Mouse (Mus musculus) induced T-regulatory cell, adult 2 months (primary cell): ENCODE measurements around the gene Stpg3.
"Not testable (repeated sequence)": the region's sequence is repeated elsewhere in the genome, so short reads cannot be mapped to it uniquely, and the experiment has no call there.

Experiments
- DNase-seq: peaks from one replicate; pipeline ENCODE4 v3.0.0-alpha.2; 2012; ENCODE audit warnings: low read depth

Gene Stpg3

GRCm38 (mm10) chr2:25214444-25214843 lies at the start of gene Stpg3:
Gene Stpg3 (minus strand): TSS chr2:25214637.
- no peak for DNase-seq

GRCm38 (mm10) chr2:25263623-25264285 lies 49.3 kb upstream of the Stpg3 start:
- DNase-seq = no peak

- peak; percentile 80 for DNase-seq
Observed at GRCm38 (mm10) chr2:25262795-25263622, 48.6 kb upstream of the Stpg3 start.

DNA sequence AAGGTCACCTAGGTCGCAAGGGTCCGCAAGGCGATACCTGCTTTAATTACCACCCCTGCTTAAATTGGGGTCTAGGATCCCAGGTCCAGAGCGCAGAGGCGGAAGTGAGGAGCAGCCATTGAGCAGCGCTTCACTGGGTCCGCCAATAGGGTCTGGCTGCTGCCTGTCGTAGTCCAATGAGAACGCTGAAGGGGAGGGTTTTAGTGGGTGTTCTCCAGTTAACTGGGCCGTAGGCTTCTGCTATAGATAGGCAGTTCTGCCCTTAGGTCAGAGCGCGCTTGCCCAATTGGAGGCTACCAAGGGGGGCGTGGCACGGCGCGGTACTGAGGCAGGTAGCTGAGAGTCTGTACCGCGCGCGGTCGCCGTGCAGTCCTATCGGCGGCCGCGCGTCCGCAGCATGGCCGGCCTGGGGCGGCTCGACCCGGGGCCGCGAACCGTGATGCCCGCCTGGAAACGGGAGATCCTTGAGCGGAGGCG lies 47.9 kb upstream of the Stpg3 start, which contains the start of gene Tprn:
Tprn (plus strand) TSS at position 328 of the 477 bp plus-strand sequence.
- peak; percentile 96 for DNase-seq

DNA sequence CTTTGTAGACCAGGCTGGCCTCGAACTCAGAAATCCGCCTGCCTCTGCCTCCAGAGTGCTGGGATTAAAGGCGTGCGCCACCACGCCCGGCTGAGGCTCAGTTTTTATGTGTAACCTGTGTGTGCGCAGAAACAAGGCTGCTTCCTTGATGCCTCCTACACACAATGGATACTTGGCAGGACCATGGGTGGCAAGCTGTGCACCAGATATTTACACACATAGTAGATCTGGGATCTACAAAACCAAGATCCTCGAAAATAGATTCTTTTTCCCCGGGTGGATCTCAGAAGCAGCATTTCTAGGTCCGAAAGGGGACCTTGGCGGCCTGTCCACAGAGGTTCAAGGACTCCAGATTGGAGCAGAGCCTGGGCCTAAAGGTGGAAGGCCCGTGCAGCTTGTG lies 47.4 kb upstream of the Stpg3 start:
- DNase-seq = no peak

GRCm38 (mm10) chr2:25258887-25259286 lies 44.5 kb upstream of the Stpg3 start:
- DNase-seq = peak; percentile 65

DNA sequence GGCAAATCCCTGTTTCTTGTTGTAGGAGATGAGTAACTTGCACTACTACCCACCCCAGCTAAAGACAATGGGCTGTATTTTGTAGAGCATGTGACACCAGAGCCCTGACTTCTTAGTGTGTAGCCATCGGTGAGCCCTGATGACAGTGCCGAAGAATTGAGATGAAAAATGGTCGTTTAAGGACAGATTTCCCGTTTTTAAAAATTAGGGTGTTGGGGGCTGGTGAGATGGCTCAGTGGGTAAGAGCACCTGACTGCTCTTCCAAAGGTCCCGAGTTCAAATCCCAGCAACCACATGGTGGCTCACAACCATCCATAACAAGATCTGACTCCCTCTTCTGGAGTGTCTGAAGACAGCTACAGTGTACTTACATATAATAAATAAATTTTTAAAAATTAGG lies 42.8 kb upstream of the Stpg3 start:
- DNase-seq = not testable (repeated sequence)

- DNase-seq = peak; percentile 89
Observed at GRCm38 (mm10) chr2:25256443-25257109, 42.1 kb upstream of the Stpg3 start.

DNA sequence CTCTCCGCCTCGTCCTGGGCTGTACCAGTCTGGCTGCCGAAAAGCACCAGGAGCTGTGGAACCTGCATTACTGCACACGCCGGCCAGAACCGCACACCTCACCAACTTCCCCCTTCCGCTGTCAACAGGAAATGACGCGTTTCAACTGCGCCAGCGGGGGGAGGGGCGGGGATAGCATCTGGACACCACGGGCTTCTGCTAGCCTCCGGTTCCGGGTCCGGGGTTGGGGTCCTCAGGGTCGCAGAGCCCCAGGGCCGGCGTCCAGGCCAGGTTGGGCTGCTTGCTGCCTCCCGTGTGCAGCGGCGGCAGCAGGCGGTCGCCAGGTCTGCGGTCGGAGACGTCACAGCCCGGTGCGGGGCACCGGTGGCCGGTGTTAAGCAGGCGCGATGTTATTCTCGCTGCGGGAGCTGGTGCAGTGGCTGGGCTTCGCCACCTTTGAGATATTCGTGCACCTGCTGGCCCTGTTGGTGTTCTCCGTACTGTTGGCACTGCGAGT lies 40.9 kb upstream of the Stpg3 start, which contains the start of gene Tmem203:
Tmem203 (plus strand) TSS at position 156 of the 496 bp plus-strand sequence.
- peak; percentile 97 for DNase-seq

DNA sequence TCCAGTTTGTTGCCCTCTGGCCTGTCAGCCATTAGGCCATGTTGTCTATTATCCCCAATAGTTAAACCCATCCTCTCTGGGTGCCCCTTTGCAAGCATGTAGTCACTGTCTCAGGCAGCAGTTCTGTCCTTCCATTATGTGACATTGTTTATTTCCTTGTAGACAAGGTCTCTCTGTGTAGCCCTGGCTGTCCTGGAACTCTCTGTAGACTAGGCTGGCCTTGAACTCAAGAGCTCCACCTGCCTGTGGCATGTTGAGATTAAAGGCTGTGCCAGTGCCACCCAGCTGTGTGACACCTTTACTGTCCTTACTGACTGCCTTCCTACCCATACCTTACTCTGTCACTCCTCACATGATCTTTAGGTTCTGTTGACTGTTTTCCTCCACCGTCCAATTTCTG lies 37.9 kb upstream of the Stpg3 start:
- DNase-seq = peak; percentile 66

DNA sequence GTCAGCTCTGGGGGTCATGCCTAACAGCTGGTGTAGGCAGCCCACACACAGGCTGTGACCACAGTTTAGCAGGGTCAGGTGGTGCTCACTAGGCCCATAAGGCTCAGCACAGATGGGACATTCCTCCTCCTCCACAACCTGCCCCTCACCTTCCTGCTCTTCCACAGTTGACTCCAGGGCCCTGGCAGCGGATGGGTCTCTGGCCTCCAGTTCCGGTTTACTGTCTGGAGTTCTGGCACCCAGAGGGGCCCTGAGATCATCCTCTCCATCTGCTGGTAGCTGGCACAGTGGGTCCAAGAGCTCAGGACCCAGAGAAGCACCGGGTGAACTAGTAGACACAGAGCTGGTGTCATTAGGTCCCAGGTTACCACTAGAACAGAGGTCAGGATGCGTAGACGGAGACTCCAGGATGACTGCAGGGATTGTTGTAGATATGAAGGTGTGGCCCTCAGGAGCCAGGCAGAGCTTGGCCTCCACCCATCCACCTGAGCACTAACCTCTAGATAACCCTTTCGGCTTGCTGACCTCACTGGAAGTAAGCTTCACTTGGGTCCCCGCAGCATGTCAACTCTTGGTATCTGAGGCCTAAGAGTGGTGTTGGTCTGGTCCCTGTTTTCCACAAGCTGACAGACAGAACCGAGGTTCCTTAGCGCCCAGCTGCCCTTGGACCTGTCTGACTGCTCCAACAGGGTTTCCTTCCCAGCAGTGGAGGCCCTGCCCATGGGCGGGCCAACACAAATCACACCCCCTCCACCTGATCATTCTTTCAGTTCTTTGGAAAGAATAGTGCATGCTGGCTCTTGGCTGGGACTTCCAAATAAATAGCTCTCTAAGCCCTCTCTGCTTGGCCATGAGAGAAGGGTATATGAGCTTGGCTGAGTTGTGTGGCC lies 32.0 kb upstream of the Stpg3 start, which contains the start of gene AL732309.1:
AL732309.1 (minus strand) TSS at position 681 of the 890 bp plus-strand sequence.
- DNase-seq = no peak

DNA sequence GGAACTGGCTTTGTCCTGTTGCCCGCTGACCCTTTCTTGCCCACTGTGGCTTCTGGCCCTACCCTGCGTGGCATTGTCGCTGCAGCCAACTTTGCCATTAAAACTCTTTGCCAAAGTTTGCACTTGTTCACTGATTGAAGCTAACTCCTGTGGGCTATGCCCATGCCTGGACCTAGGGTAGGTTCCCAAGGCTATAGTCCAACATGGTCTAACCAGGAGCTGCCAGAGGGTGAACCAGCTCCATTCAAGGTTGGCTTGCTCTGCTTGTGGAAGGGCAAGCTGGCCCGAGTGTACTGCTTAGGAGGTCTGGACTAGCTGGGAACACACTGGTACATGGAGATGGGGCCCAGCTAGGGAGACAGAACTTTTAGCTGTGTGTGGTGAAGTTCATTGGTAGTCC lies 29.7 kb upstream of the Stpg3 start:
- no peak for DNase-seq

DNA sequence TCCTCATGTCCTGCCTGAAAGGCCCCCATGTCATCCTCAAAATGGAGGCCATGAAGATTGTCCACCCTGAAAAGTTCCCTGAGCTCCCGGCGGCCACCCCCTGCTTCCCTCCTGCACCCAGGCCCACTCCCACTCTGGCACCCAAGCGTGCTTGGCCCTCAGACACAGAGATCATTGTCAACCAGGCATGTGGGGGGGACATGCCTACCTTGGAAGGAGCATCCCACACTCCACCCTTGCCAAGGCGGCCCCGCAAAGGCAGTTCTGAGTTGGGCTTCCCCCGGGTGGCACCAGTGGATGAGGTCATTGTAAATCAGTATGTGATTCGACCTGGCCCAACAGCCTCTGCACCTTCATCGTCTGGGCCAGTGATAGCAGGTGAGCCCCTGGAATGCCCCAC lies 28.9 kb upstream of the Stpg3 start:
- no peak for DNase-seq

DNA sequence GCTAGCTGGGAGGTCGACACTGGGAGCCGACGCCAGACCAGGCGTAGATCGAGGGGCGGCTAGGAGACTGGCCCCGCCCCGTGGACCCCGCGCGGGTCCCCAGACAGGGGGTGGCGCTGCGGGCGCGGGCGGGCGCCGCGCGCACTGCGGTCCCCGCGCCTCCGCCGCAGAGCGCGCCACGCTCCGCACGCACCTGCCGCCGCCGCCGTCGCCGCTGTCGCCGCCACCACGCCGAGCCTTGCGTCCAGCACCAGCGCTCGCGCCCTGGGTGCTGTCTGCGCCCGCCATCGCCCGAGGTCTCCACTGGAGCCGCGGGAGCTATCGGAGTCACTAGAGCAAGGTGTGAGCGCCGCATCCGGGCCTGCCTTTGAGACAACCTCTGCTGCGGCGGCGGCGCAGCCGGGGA lies 27.7 kb upstream of the Stpg3 start, which contains the start of the genes Rnf208 and Cysrt1:
Rnf208 (plus strand) TSS at position 155 of the 406 bp plus-strand sequence.
Cysrt1 (minus strand) TSS at position 352 of the 406 bp plus-strand sequence.
- peak; percentile 67 for DNase-seq

DNA sequence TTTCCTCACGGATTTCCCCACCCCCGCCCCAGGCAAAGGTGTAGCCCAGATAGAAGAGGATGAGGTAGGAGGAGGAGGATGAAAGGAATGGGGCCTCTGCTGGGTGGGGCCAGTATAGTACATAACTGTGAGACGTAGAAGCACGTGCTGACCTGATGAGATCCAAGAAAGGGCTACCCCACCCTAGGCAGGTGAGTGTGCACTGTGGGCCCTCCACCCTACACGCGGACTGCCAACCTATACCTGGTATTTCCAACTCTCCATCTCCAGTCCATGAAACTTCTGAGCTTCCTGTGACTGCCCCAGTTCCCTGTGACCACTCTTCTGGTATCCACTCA lies 27.0 kb upstream of the Stpg3 start:
- DNase-seq = peak; percentile 60

- DNase-seq = peak; percentile 81
Observed at GRCm38 (mm10) chr2:25240723-25241437, 26.4 kb upstream of the Stpg3 start.

GRCm38 (mm10) chr2:25240310-25240709 lies 25.9 kb upstream of the Stpg3 start:
- DNase-seq = no peak

- DNase-seq = no peak
Observed at GRCm38 (mm10) chr2:25239766-25240165, 25.3 kb upstream of the Stpg3 start.

GRCm38 (mm10) chr2:25238106-25238505 lies 23.7 kb upstream of the Stpg3 start:
- DNase-seq = no peak

- no peak for DNase-seq
Observed at GRCm38 (mm10) chr2:25237522-25237921, 23.1 kb upstream of the Stpg3 start.
